Mouse (Mus musculus): ENCODE measurements around the gene D5Ertd579e. TPM values are rescaled to one million over a fixed set of nuclear protein-coding genes. Genes with fewer than 3 reads are reported as not detected.
"Not testable (repeated sequence)": the region's sequence is repeated elsewhere in the genome, so short reads cannot be mapped to it uniquely, and the experiment has no call there.

D5Ertd579e gene
- polyA plus RNA-seq, 1 experiment from 2014 or later: 25.5 TPM

DNA sequence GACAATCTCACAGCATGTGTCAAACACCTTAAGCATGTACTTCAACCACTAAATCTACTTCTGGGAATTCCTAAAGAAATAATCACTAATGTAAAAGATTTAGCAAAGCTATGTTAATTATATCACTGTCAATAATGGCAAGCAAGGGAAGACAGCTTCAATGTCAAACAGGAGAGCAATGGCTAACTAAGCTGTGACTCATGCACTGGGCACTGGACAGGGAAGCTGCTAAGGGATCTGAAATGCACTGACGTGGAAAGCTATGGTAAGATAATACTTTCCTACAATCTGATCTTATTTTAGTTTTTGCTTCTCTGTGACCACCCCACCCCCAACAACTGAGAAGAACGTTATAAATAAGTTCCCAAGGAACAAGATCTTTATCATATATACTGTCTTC lies 32.5 kb downstream of the D5Ertd579e start:
- H3K4me2 ChIP-seq: no peak overlapping the region
- TF ChIP-seq CTCF (IDR thresholded peaks at IDR 0.05; ENCODE audit: low read depth): no peak
- DNase-seq: no peak
- H3K4me3 ChIP-seq (ENCODE audit: low read depth, low read length): no peak overlapping the region
- H3K4me1 ChIP-seq (ENCODE audit: insufficient read depth): no peaks in the 10 kb centered on the region
- 83% methylated on average over 2 of the region's 2 CpGs for WGBS
- ATAC-seq (ENCODE audit: insufficient read depth): no peak
- no peaks in the 10 kb centered on the region for H3K27me3 ChIP-seq (ENCODE audit: insufficient read depth, low read length)
- H3K36me3 ChIP-seq (ENCODE audit: insufficient read depth): peaks cover 3% of the 10 kb centered on the region; the same call in 1 of the 2 replicates
- no peak overlapping the region for H3K27ac ChIP-seq (ENCODE audit: low read depth)
- H3K9me3 ChIP-seq (ENCODE audit: low read depth, low read length): no peaks in the 10 kb centered on the region
- H3K9ac ChIP-seq: no peak overlapping the region

DNA sequence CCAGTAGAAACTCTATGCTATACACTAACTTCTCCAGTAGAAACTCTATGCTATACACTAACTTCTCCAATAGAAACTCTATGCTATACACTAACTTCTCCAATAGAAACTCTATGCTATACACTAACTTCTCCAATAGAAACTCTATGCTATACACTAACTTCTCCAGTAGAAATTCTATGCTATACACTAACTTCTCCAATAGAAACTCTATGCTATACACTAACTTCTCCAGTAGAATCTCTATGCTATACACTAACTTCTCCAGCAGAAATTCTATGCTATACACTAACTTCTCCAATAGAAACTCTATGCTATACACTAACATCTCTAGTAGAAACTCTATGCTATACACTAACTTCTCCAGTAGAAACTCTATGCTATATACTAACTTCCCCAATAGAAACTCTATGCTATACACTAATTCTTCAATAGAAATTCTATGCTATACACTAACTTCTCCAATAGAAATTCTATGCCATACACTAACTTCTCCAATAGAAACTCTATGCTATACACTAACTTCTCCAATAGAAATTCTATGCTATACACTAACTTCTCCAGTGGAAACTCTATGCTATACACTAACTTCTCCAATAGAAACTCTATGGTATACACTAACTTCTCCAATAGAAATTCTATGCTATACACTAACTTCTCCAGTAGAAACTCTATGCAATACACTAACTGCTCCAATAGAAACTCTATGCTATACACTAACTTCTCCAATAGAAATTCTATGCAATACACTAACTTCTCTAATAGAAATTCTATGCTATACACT lies 34.7 kb downstream of the D5Ertd579e start:
- not testable (repeated sequence) for H3K4me1 ChIP-seq (ENCODE audit: insufficient read depth); ATAC-seq (ENCODE audit: insufficient read depth); H3K27ac ChIP-seq (ENCODE audit: low read depth); DNase-seq; H3K36me3 ChIP-seq (ENCODE audit: insufficient read depth); H3K4me2 ChIP-seq; H3K4me3 ChIP-seq (ENCODE audit: low read depth, low read length); H3K27me3 ChIP-seq (ENCODE audit: insufficient read depth, low read length); H3K9ac ChIP-seq; H3K9me3 ChIP-seq (ENCODE audit: low read depth, low read length)

GRCm38 (mm10) chr5:36625612-36626011 lies 70.2 kb downstream of the D5Ertd579e start:
- no peak overlapping the region for H3K9ac ChIP-seq
- H3K4me1 ChIP-seq (ENCODE audit: insufficient read depth): no peaks in the 10 kb centered on the region
- no peaks in the 10 kb centered on the region for H3K27me3 ChIP-seq (ENCODE audit: insufficient read depth, low read length)
- peaks cover 17% of the 10 kb centered on the region; the same call in 1 of the 2 replicates for H3K36me3 ChIP-seq (ENCODE audit: insufficient read depth)
- no peaks in the 10 kb centered on the region for H3K9me3 ChIP-seq (ENCODE audit: low read depth, low read length)
- ATAC-seq (ENCODE audit: insufficient read depth): no peak
- WGBS: 25% methylated on average over 5 of the region's 5 CpGs
- no peak for DNase-seq
- H3K27ac ChIP-seq (ENCODE audit: low read depth): no peak overlapping the region
- no peak overlapping the region for H3K4me3 ChIP-seq (ENCODE audit: low read depth, low read length)
- H3K4me2 ChIP-seq: no peak overlapping the region
- TF ChIP-seq CTCF (IDR thresholded peaks at IDR 0.05; ENCODE audit: low read depth): no peak

DNA sequence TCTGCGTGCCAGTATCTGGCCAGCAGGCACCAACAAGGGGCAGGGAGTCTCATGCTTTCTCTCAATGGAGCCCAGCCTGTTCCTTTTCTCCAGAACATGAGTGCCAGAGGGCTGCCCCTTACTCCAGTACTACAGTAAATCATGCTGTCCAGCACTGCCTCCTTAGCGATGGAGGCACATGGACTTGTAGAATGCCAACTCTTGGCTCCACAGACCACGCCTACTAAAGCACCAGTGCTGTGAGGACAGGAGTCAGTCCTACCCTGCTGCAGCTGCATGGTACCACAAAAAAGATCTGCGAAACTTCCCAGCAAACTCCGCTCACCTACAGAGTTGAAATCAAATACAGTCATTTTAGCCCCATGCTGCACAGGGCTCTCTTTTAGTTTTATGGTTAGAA lies 72.2 kb downstream of the D5Ertd579e start:
- ATAC-seq (ENCODE audit: insufficient read depth) (no peak), DNase-seq (no peak)
- 91% methylated on average over 5 of the region's 5 CpGs for WGBS
- Histone ChIP-seq H3K4me3 (ENCODE audit: low read depth, low read length) (no peak overlapping the region), H3K4me2 (no peak overlapping the region), H3K9ac (no peak overlapping the region), H3K27me3 (ENCODE audit: insufficient read depth, low read length) (no peaks in the 10 kb centered on the region), H3K36me3 (ENCODE audit: insufficient read depth) (peaks cover 8% of the 10 kb centered on the region; the same call in 1 of the 2 replicates), H3K27ac (ENCODE audit: low read depth) (no peak overlapping the region), H3K9me3 (ENCODE audit: low read depth, low read length) (no peaks in the 10 kb centered on the region), H3K4me1 (ENCODE audit: insufficient read depth) (no peaks in the 10 kb centered on the region)
- TF ChIP-seq CTCF (IDR thresholded peaks at IDR 0.05; ENCODE audit: low read depth): no peak

GRCm38 (mm10) chr5:36621058-36621449 lies 74.8 kb downstream of the D5Ertd579e start:
- no peak overlapping the region for H3K9ac ChIP-seq
- no peak for TF ChIP-seq CTCF (IDR thresholded peaks at IDR 0.05; ENCODE audit: low read depth)
- peak overlapping the region; percentile 31 for H3K4me2 ChIP-seq
- H3K36me3 ChIP-seq (ENCODE audit: insufficient read depth): peaks cover 22% of the 10 kb centered on the region
- H3K4me3 ChIP-seq (ENCODE audit: low read depth, low read length): no peak overlapping the region
- peak overlapping the region; percentile 74 for H3K27ac ChIP-seq (ENCODE audit: low read depth)
- no peaks in the 10 kb centered on the region for H3K4me1 ChIP-seq (ENCODE audit: insufficient read depth)
- no peaks in the 10 kb centered on the region for H3K9me3 ChIP-seq (ENCODE audit: low read depth, low read length)
- no peaks in the 10 kb centered on the region for H3K27me3 ChIP-seq (ENCODE audit: insufficient read depth, low read length)
- ATAC-seq (ENCODE audit: insufficient read depth): peak; percentile 31; the same call in 1 of the 2 replicates
- WGBS: 75% methylated on average over 5 of the region's 5 CpGs
- no peak for DNase-seq

- 62% methylated on average over 8 of the region's 8 CpGs for WGBS
- Histone ChIP-seq H3K9ac (no peak overlapping the region), H3K36me3 (ENCODE audit: insufficient read depth) (peaks cover 28% of the 10 kb centered on the region), H3K4me3 (ENCODE audit: low read depth, low read length) (no peak overlapping the region), H3K4me1 (ENCODE audit: insufficient read depth) (no peaks in the 10 kb centered on the region), H3K4me2 (peak overlapping the region; percentile 31), H3K9me3 (ENCODE audit: low read depth, low read length) (no peaks in the 10 kb centered on the region), H3K27ac (ENCODE audit: low read depth) (peak overlapping the region; percentile 74), H3K27me3 (ENCODE audit: insufficient read depth, low read length) (no peaks in the 10 kb centered on the region)
- DNase-seq (peak; percentile 72), ATAC-seq (ENCODE audit: insufficient read depth) (peak; percentile 69; the same call in 1 of the 2 replicates)
- TF ChIP-seq CTCF (IDR thresholded peaks at IDR 0.05; ENCODE audit: low read depth): no peak
These were observed 75.3 kb downstream of the D5Ertd579e start for GRCm38 (mm10) chr5:36620409-36621057.

DNA sequence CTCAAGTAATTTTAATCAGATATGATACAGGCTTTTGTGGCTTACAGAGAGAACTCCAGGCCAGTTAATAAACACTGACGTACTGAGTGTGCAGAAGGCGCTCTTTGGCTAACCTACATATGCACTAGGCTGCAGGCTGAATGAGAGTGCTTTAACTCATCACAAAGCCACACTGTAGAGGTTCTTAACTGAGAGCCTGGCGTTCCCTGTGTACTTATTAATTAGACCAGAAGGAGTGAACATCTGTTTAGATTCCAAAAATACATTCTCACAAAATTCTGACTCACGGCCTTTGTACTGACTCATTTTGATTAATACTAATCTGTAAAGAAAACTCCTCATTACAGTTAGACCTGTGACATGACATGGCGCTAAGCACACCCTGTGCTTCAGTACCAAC lies 76.9 kb downstream of the D5Ertd579e start:
- Histone ChIP-seq H3K36me3 (ENCODE audit: insufficient read depth) (peaks cover 43% of the 10 kb centered on the region), H3K4me2 (no peak overlapping the region), H3K27me3 (ENCODE audit: insufficient read depth, low read length) (no peaks in the 10 kb centered on the region), H3K4me3 (ENCODE audit: low read depth, low read length) (no peak overlapping the region), H3K9ac (no peak overlapping the region), H3K9me3 (ENCODE audit: low read depth, low read length) (no peaks in the 10 kb centered on the region), H3K27ac (ENCODE audit: low read depth) (no peak overlapping the region), H3K4me1 (ENCODE audit: insufficient read depth) (no peaks in the 10 kb centered on the region)
- DNase-seq: no peak
- no peak for ATAC-seq (ENCODE audit: insufficient read depth)
- TF ChIP-seq CTCF (IDR thresholded peaks at IDR 0.05; ENCODE audit: low read depth): no peak
- WGBS: 80% methylated on average over 5 of the region's 5 CpGs
